Mouse (Mus musculus) lung, adult 18-20 months (tissue): ENCODE measurements around the gene Adipoq.
"Not testable (repeated sequence)": the region's sequence is repeated elsewhere in the genome, so short reads cannot be mapped to it uniquely, and the experiment has no call there.

Experiments used
- DNase-seq, 2 experiments: peaks; one replicate each; pipeline ENCODE4 v3.0.0; 2022; ENCODE audit warnings: mixed read lengths in 2 of 2

The Adipoq gene

DNA sequence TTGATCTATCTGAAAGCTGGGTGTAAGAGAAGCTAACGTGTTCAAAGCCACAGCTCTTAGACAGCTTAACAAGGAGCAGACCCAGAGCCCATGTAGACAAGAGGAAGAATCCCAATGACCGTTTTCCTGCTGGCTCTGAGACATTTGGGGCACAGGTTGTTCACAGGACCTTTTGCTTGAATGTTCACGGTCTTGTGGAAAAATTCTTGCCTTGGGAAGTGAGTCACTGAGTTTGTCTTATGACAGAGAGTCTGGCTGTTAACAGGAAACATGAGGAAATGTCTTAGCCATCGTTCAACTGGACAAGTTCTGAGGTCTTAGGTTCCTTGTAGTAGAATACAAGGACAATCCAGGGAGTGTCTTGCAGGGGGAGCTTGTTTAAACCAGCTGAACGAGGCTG, 20.7 kb downstream of the Adipoq start:
- DNase-seq = no peak

DNA sequence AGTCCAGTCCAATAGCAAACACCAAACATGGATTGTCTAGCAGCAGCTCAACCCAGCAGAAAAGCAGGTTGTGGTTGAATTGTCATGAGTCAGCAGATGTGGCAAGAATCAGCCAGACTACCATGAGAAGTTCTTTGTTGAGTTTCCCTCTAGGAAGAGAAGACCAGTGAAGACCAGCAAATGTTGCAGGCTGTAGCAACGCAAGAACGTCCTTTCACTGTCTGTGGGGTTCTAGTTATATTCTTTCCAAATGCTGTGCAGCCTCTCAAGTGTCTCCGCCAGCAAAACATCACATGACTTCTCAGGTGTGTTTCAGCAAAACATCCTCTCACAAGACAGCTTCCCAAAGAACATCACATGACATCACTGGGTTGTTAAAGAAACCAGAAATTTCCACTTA, 24.5 kb downstream of the Adipoq start:
- no peak for DNase-seq

DNA sequence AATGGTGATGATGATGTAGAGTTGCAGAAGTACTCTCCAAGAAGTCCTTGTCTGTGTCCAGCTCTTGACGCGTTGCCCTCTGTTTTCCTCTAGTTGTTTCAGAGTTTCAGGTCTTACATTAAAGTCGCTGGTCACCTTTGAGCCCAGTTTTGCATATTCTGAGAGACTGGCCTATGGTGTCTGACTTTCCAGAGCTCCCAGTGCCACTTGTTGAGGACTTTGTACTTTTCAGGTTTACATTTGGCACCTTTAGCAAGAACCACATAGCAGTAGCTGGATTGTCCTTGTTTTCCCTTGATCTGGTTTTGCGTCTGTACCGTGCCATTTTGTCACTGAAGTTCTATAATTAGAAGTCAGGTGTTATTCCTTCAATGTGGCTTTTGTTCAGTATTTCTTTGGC, 27.6 kb downstream of the Adipoq start:
- DNase-seq = no peak

DNA sequence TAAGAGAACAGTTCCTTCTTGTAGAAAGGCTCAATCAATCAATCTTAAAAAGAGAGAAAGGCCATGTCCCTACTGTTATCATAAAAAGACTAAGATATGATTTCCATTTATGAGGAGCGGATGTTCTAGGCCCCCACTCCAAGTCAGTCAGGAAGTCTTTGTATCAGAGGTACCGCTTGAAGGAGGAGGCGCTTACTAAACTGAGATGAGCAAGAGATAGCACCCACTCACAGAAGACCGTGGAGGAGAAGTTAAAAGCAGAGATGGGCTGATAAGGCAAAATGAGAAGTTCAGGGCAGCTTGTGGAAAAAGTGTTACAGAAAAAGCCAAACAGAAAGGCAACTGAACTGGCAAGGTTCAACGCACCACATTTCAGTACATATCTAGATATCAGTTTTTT, 28.5 kb downstream of the Adipoq start:
- DNase-seq = no peak

DNA sequence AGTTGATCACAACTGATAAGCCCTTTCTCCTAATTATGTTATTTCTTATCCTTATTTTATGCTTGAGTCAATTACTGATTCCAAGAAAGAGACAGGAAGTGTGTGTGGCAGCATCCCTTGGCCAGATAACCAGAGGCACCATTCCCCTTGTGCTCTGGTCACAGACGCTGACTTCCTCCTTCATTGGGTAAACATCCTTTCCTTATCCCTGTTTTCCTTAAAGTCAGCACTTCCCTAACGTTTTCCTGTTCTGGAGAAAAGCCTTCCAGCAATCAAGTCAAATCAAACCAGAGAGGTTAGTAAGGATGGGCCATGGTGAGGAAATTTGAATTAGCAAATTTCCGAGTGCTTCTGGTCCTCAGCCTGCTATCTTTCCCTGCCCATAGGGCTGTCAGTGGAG, 29.6 kb downstream of the Adipoq start:
- no peak for DNase-seq

DNA sequence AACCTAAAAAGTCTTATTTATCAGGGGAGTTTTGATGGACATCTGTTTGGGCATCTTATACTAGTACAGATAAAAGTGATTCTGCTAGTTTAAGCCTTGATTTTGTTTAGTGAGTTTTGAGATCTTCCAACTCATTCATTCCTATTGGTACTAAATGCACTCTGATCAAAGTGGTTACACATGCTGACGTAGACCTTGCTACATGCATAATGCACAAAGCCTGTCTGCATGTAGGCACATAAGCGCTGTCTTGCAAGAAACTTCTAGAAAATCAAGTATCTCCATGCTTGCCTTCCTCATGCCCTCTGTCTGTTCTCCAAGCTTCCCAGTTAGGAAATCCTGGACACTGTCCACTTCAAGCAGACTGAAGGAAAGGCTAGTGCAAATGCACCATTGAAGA, 31.5 kb downstream of the Adipoq start:
- no peak for DNase-seq

DNA sequence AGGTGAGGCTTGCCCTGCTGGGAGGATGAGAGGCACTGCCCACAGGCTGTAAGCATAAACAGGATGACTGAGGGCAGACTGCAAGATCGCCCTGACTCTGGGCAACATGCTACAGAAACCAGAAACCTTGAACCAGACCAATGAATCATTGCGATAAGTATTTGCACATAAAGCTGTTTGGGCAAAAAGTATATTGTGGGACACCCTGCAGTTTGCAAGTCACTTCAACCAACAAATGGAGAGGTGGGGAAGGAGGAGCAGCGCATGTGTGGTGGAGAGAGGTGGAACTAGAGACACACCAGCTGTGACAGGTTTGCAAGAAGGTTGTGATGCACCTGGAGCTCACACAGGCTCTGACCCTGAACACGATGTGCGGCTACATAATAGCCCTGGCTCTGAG, 32.5 kb downstream of the Adipoq start:
- DNase-seq = no peak

DNA sequence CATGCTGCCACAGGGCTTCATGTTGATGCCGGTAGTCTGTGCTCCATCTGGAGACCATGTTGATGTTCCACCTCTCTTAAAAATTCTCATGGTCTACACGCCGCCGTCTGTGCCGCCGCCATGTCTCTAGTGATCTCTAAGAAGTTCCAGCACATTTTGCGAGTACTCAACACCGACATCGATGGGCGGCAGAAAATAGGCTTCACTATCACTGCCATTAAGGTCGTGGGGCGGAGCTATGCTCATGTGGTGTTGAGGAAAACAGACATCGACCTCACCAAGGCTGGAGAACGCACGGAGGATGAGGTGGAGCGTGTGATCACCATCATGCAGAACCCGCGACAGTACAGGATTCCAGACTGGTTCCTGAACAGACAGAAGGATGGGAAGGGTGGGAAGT, 33.1 kb downstream of the Adipoq start:
- not testable (repeated sequence) for DNase-seq

DNA sequence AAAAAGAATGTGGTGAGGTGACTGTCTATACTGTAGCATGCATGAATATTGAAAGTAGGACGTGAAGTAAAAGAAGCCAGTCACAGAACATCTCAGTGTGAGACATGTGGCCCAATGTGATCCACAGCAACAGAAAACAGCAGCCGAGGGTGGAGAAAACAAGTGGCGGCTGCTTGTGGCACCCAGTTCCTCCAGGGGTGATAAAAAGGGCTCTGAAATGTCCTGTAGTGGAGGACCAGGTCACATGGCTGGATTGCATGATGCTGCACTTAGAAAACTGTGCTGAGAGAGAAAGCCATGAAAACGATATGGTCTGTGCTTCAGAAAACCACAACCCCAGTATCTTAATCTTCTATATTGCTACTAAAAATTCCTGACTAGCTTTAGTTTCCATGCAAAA, 34.7 kb downstream of the Adipoq start:
- DNase-seq = no peak

DNA sequence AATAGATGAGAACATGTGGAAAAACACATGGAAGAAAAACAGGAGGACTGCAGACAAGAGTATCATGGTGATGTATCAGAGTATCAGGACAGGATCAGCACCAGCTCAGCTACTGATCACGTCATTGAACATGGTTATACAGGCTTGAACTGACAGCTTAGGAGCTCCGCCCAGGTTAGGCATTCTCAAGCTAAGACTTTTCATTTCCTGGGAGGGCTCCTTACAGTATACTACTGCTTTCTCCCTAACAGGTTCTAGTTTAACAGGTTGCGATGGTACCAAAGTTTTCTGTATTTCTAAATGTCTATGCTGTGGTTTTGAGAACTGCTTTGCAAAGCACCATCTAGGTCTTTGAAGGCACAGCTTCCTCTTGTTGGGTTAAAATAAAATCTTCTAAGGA, 35.2 kb downstream of the Adipoq start:
- no peak for DNase-seq

DNA sequence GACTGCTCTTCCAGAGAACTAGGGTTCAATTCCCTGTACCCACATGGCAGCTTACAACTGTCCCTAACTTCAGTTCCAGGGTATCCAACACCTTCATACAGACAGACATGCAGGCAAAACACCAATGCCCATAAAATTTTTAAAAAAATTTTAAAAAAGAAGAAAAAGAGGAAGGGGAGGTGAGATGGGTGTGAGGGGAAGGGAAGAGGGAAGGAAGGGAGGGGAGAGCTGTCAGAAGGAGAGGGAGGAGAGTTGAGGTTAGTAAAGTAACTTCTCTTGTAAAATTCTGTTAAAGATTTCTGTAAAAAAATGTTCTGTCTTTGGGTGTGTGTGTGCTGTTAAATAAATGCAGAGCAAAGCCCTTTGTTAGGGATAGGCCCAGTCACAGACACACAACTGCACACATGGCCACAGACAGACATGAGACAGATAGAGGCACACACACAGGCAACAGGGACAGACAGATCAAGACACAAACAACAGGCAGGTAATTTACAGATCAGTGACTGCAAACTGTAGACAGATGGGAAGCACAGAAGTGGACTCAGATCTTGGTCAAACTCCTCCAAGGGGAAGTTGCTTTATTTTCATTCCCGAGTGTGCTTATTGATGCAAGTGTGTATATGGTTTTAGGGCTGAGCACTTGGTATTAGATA, 35.7 kb downstream of the Adipoq start:
- no peak for DNase-seq

DNA sequence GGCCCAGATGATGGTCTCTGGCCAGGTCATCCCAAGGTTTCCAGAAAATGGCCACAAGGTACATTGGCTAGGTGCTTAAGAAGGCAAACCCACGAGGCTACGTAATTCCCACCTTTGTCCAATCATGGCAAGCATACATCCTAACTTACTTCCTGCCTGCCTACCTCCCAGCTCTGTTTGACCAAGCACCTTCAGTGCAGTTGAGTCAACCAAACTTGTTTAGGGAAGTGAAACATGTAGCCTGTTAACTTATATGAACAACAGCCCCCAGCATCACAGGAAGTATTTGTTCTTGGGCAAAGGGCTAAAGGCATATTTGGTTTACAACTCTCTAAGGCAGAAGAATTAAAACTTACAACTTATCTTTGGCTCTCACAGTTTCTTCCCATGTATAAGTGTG, 39.5 kb downstream of the Adipoq start:
- no peak for DNase-seq

DNA sequence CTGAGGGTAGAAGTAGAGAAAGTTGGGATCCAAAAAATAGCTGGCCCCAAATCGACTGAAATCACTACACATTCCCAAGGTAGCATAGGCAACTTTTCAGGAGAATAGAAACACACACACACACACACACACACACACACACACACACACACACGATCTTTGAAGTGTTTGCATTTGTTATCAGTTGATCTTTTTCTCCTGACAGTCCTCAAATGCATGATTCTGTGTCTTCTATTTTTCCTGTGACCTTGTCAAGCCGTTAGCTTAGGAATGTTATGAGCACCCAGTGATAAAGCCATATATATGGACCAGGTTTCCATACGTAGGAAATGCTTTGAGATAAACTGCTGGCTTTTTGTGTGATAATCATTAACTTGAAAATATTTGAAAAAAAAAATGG, 40.1 kb downstream of the Adipoq start:
- no peak for DNase-seq

DNA sequence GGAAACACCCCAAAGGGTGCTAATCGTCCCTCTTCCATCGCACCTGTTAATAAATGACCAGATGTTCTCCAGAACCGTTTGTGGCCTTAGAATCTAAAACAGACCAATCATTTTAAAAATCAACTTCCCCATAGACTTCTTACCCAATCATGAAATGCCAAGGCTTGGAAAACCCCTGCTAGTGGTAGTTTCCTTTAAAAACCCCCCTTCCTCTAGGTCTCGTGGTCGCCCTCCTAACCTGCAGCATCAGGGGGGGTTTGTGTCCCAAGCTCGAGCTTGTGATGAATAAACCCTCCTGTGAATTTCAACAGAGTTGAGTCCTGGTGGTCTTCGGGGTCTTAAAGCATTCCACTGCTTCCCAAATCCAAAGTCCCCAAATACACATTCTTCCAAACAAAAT, 41.6 kb downstream of the Adipoq start:
- no peak for DNase-seq

DNA sequence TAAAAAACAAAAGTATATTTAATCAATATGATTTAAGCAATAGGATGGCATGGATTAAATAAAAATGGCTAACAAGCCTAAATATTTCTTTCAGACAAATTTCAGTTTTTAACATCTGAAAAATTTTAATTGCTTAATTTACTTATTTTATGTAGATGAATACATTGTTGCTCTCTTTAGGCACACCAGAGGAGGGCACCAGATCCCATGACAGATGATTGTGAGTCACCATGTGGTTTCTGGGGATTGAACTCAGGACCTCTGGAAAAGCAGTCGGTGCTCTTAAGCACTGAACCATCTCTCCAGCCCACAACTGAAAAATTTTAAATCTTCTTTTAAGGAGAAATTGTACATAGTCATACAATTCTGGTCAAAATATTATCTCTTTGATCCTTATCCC, 43.3 kb downstream of the Adipoq start:
- no peak for DNase-seq

DNA sequence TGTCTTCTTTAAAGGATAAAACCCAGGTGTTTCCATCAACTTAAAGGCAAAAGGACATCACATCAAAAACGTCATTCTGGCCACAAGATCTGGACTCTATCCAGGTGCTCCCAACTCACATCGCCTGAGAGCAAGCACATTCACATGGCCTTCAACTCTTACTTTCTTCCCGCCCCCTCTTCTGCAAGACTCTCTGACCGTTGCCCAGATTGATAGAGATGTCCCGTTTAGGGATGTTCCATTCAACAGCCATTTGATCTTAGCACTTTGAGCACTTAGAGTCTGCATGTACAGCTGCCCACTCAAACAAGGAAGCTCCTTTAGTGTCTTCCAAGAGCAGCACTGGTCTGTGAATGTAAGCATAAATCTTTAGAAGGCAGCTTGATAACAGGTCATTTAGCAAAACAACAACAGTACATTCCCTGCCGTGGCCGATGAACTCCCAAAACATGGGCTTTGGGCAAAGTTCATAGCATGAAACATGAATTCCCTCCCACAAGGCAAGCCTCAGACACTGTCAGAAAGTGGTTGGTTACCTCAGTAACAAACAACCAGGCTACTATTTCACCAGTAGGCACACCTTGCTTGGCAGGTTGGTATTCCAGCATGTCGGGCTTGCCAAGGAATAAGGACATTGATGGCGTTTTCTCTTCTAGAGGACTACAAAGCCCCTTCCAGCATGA, 45.4 kb downstream of the Adipoq start:
- no peak for DNase-seq

DNA sequence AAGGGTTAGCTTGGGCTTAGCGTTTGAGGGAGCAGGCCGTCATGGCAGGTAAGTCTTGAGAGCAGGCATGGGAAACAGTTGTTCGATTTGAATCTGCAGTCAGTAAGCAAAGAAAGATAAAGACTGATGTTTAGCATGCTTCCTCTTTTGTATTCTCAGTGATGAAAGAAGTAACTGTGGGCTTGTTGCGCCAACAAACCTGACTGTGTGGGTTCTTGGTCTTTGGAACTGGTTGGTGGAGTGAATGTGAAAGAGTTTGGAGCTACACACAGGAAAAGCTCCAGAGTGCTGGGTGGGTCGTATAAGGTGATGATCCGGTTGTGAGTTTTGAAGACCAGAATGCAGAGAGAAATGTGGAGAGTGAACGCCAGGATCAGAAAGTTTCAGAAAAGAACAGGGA, 49.3 kb downstream of the Adipoq start:
- no peak for DNase-seq

DNA sequence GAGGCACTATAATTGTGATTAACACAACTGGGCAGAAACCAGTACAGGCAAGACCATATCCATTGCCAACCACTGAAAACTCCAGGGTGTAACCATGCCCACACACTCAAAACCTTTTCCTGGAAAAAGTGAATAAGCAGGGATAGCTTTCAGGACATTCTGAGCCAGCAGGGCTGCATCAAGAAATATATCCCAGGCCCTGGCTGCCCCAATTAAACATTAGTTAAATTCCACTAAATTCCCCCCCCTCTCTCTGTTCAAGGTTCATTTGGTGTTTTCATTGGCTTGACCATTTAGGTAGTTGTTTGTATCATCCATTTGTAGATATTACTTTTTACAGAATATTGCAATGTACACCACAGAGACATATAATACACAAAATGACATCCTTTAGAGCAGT, 50.0 kb downstream of the Adipoq start:
- no peak for DNase-seq

DNA sequence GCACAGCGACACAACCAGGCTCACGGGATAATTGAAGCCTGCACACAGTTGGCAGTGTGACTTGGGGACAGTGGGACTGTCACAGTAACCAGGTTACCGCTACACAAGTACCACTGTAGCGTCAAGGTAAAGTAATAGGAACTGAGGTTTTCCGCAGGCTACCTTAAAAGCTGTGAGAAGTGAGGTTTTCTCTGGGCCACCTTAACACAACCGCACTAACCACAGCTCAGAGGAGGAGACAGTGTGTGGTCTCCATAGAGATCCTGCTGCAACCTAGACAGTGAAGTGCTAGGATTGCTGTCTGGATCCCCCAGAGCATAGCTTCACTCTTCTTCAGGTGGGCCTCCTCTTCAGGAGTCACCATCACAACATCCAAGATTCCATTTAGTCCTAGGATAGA, 50.5 kb downstream of the Adipoq start:
- no peak for DNase-seq

DNA sequence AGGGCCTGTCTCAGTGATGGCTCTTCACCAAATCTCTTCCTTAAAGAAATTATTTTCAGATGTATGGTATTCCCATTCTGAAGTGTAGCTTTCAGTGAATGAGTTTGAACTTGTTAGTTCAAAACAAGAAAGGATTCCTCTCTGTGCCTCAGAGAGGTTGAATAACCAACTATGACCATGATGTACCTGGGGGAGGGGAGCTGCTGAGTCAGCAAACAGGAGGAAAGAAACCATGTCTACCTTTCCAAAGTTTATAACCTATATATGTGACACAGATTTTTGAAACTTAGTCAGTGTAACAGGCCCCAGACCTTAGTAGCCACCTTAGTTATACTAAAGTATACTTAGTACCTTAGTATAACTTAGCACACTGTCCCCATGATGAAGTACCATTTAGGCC, 55.2 kb downstream of the Adipoq start:
- DNase-seq = no peak
